Mouse (Mus musculus) ES-E14 (cell line): ENCODE results near the gene Foxp2.

Experiments
- CHD2 ChIP-seq: IDR thresholded peaks from 2 replicates; pipeline ENCODE4 v1.6.1; 2014; ENCODE audit warnings: mild to moderate bottlenecking, low read depth, low read length, inconsistent platforms
- MAFK ChIP-seq: IDR thresholded peaks from 2 replicates; pipeline ENCODE4 v1.6.1; 2014; ENCODE audit warnings: mild to moderate bottlenecking, low read depth, low read length, inconsistent platforms; ENCODE audit not compliant: insufficient read depth
- ZC3H11A ChIP-seq: IDR thresholded peaks from 2 replicates; pipeline ENCODE4 v1.6.1; 2012; ENCODE audit warnings: low read depth, mild to moderate bottlenecking, inconsistent platforms, low read length, borderline replicate concordance
- ZNF384 ChIP-seq: IDR thresholded peaks from 2 replicates; pipeline ENCODE4 v1.6.1; 2012; ENCODE audit warnings: low read depth, low read length, inconsistent platforms

GRCm38 (mm10) chr6:14952731-14953130 lies 51.6 kb downstream of the Foxp2 start:
- TF ChIP-seq ZC3H11A = no peak
- TF ChIP-seq CHD2 = no peak
- no peak for TF ChIP-seq ZNF384
- TF ChIP-seq MAFK = no peak
